Mouse (Mus musculus): ENCODE data around the gene Ccdc24.
A peak's percentile ranks its signal among the peaks of the same experiment; 100 is the strongest.

The Ccdc24 gene

GRCm38 (mm10) chr4:117872471-117872886, at the start of gene Ccdc24:
TSS of gene Ccdc24 (minus strand) at chr4:117872557.
- DNase-seq (ENCODE audit: low spot score in 2 of 2), result no peak

- no peak for DNase-seq (ENCODE audit: low spot score in 2 of 2)
Observed at GRCm38 (mm10) chr4:117921358-117921757, 49.0 kb upstream of the Ccdc24 start.

- DNase-seq (ENCODE audit: low spot score in 2 of 2), result no peak
Observed at GRCm38 (mm10) chr4:117918762-117919161, 46.4 kb upstream of the Ccdc24 start.

GRCm38 (mm10) chr4:117918261-117918660, 45.9 kb upstream of the Ccdc24 start:
- DNase-seq (ENCODE audit: low spot score in 2 of 2), result no peak

GRCm38 (mm10) chr4:117917847-117918246, 45.5 kb upstream of the Ccdc24 start:
- no peak for DNase-seq (ENCODE audit: low spot score in 2 of 2)

- DNase-seq (ENCODE audit: low spot score in 2 of 2), result no peak
Observed at GRCm38 (mm10) chr4:117917402-117917801, 45.0 kb upstream of the Ccdc24 start.

GRCm38 (mm10) chr4:117916386-117916785, 44.0 kb upstream of the Ccdc24 start:
- no peak for DNase-seq (ENCODE audit: low spot score in 2 of 2)

GRCm38 (mm10) chr4:117915489-117916105, 43.2 kb upstream of the Ccdc24 start:
- no peak for DNase-seq (ENCODE audit: low spot score in 2 of 2)

- DNase-seq (ENCODE audit: low spot score in 2 of 2), result peak; percentile 83 to 88
Observed at GRCm38 (mm10) chr4:117914591-117915442, 42.5 kb upstream of the Ccdc24 start, which contains the start of gene Ipo13. TSS of gene Ipo13 (minus strand) at chr4:117914999.

- DNase-seq (ENCODE audit: low spot score in 2 of 2), result no peak
Observed at GRCm38 (mm10) chr4:117914031-117914430, 41.7 kb upstream of the Ccdc24 start.

- DNase-seq (ENCODE audit: low spot score in 2 of 2), result no peak
Observed at GRCm38 (mm10) chr4:117913421-117913820, 41.1 kb upstream of the Ccdc24 start.

- no peak for DNase-seq (ENCODE audit: low spot score in 2 of 2)
Observed at GRCm38 (mm10) chr4:117912685-117913273, 40.4 kb upstream of the Ccdc24 start.

- no peak for DNase-seq (ENCODE audit: low spot score in 2 of 2)
Observed at GRCm38 (mm10) chr4:117912131-117912561, 39.8 kb upstream of the Ccdc24 start.

- DNase-seq (ENCODE audit: low spot score in 2 of 2), result no peak
Observed at GRCm38 (mm10) chr4:117908834-117909453, 36.6 kb upstream of the Ccdc24 start.

GRCm38 (mm10) chr4:117906196-117906595, 33.8 kb upstream of the Ccdc24 start:
- DNase-seq (ENCODE audit: low spot score in 2 of 2), result no peak

GRCm38 (mm10) chr4:117904761-117905160, 32.4 kb upstream of the Ccdc24 start:
- no peak for DNase-seq (ENCODE audit: low spot score in 2 of 2)

- DNase-seq (ENCODE audit: low spot score in 2 of 2), result no peak
Observed at GRCm38 (mm10) chr4:117904094-117904493, 31.7 kb upstream of the Ccdc24 start.

- no peak for DNase-seq (ENCODE audit: low spot score in 2 of 2)
Observed at GRCm38 (mm10) chr4:117898111-117898510, 25.8 kb upstream of the Ccdc24 start.

GRCm38 (mm10) chr4:117896031-117896430, 23.7 kb upstream of the Ccdc24 start:
- DNase-seq (ENCODE audit: low spot score in 2 of 2), result no peak

- DNase-seq (ENCODE audit: low spot score in 2 of 2), result no peak
Observed at GRCm38 (mm10) chr4:117895339-117895738, 23.0 kb upstream of the Ccdc24 start.

- no peak for DNase-seq (ENCODE audit: low spot score in 2 of 2)
Observed at GRCm38 (mm10) chr4:117894601-117895000, 22.2 kb upstream of the Ccdc24 start.

- DNase-seq (ENCODE audit: low spot score in 2 of 2), result peak in 1 of 2 experiments; percentile 64
Observed at GRCm38 (mm10) chr4:117893376-117893775, 21.0 kb upstream of the Ccdc24 start.
